Mouse (Mus musculus): ENCODE data around the gene Slc8b1.

- TF ChIP-seq POLR2A (IDR thresholded peaks at IDR 0.05; ENCODE audit: extremely low read depth, insufficient read depth, low read length) (no peak), CTCF (IDR thresholded peaks at IDR 0.05; ENCODE audit: low read depth, low read length) (no peak)
Measured at GRCm38 (mm10) chr5:120499202-120499601, 11.8 kb upstream of the Slc8b1 start.
